Mouse (Mus musculus): ENCODE measurements around the gene Gigyf1. TPM values are rescaled to one million over a fixed set of nuclear protein-coding genes. Genes with fewer than 3 reads are reported as not detected.

Gigyf1 gene
- polyA plus RNA-seq, 1 experiment from 2014 or later: 9.5 TPM

GRCm38 (mm10) chr5:137491559-137491958 lies 26.8 kb upstream of the Gigyf1 start:
- ATAC-seq (ENCODE audit: insufficient read depth, low FRiP score, low TSS enrichment) (no peak), DNase-seq (ENCODE audit: low spot score) (no peak)
- Histone ChIP-seq H3K4me3 (ENCODE audit: low read depth, low read length) (no peak overlapping the region), H3K36me3 (ENCODE audit: control insufficient read depth, insufficient read depth, low read length) (no peaks in the 10 kb centered on the region), H3K27me3 (ENCODE audit: control insufficient read depth, insufficient read depth, low read length) (no peaks in the 10 kb centered on the region), H3K4me1 (ENCODE audit: control insufficient read depth, insufficient read depth, low read length) (no peaks in the 10 kb centered on the region), H3K27ac (ENCODE audit: low read depth, low read length) (no peak overlapping the region), H3K9me3 (ENCODE audit: control insufficient read depth, low read length) (no peaks in the 10 kb centered on the region), H3K9ac (ENCODE audit: low read length) (no peak overlapping the region), H3K4me2 (ENCODE audit: low read depth) (no peak overlapping the region)
- 59% methylated on average over 4 of the region's 4 CpGs for WGBS

- Histone ChIP-seq H3K9ac (ENCODE audit: low read length) (no peak overlapping the region), H3K4me2 (ENCODE audit: low read depth) (no peak overlapping the region), H3K36me3 (ENCODE audit: control insufficient read depth, insufficient read depth, low read length) (no peaks in the 10 kb centered on the region), H3K4me3 (ENCODE audit: low read depth, low read length) (no peak overlapping the region), H3K4me1 (ENCODE audit: control insufficient read depth, insufficient read depth, low read length) (no peaks in the 10 kb centered on the region), H3K27me3 (ENCODE audit: control insufficient read depth, insufficient read depth, low read length) (no peaks in the 10 kb centered on the region), H3K27ac (ENCODE audit: low read depth, low read length) (no peak overlapping the region), H3K9me3 (ENCODE audit: control insufficient read depth, low read length) (no peaks in the 10 kb centered on the region)
- ATAC-seq (ENCODE audit: insufficient read depth, low FRiP score, low TSS enrichment) (no peak), DNase-seq (ENCODE audit: low spot score) (no peak)
- 76% methylated on average over 13 of the region's 13 CpGs for WGBS
Measured at GRCm38 (mm10) chr5:137493831-137494230, 24.5 kb upstream of the Gigyf1 start.

GRCm38 (mm10) chr5:137500186-137500585 lies 18.2 kb upstream of the Gigyf1 start:
- no peak overlapping the region for H3K27ac ChIP-seq (ENCODE audit: low read depth, low read length)
- ATAC-seq (ENCODE audit: insufficient read depth, low FRiP score, low TSS enrichment): no peak
- H3K36me3 ChIP-seq (ENCODE audit: control insufficient read depth, insufficient read depth, low read length): no peaks in the 10 kb centered on the region
- 93% methylated on average over 7 of the region's 7 CpGs for WGBS
- no peak overlapping the region for H3K4me3 ChIP-seq (ENCODE audit: low read depth, low read length)
- H3K9me3 ChIP-seq (ENCODE audit: control insufficient read depth, low read length): no peaks in the 10 kb centered on the region
- no peak overlapping the region for H3K4me2 ChIP-seq (ENCODE audit: low read depth)
- no peaks in the 10 kb centered on the region for H3K27me3 ChIP-seq (ENCODE audit: control insufficient read depth, insufficient read depth, low read length)
- H3K4me1 ChIP-seq (ENCODE audit: control insufficient read depth, insufficient read depth, low read length): 0 out of 2 replicates have a peak, but pooled peaks cover 3% of the 10 kb centered on the region
- no peak for DNase-seq (ENCODE audit: low spot score)
- H3K9ac ChIP-seq (ENCODE audit: low read length): no peak overlapping the region

- Histone ChIP-seq H3K36me3 (ENCODE audit: control insufficient read depth, insufficient read depth, low read length) (no peaks in the 10 kb centered on the region), H3K9me3 (ENCODE audit: control insufficient read depth, low read length) (no peaks in the 10 kb centered on the region), H3K4me1 (ENCODE audit: control insufficient read depth, insufficient read depth, low read length) (0 out of 2 replicates have a peak, but pooled peaks cover 3% of the 10 kb centered on the region), H3K4me2 (ENCODE audit: low read depth) (peak within 1 kb of the TSS; percentile 72), H3K9ac (ENCODE audit: low read length) (peak within 1 kb of the TSS; percentile 66), H3K4me3 (ENCODE audit: low read depth, low read length) (peak within 1 kb of the TSS; percentile 50), H3K27me3 (ENCODE audit: control insufficient read depth, insufficient read depth, low read length) (no peaks in the 10 kb centered on the region), H3K27ac (ENCODE audit: low read depth, low read length) (peak within 1 kb of the TSS; percentile 78)
- 2% methylated on average over 64 of the region's 64 CpGs for WGBS
- ATAC-seq (ENCODE audit: insufficient read depth, low FRiP score, low TSS enrichment) (peak; percentile 94), DNase-seq (ENCODE audit: low spot score) (peak; percentile 100)
Measured at GRCm38 (mm10) chr5:137501709-137502666, 16.4 kb upstream of the Gigyf1 start, which contains the start of gene Pop7. Gene Pop7, minus strand, starts transcription at chr5:137502518.

GRCm38 (mm10) chr5:137502667-137503110 lies 15.7 kb upstream of the Gigyf1 start:
- Histone ChIP-seq H3K4me3 (ENCODE audit: low read depth, low read length) (peak overlapping the region; percentile 50), H3K9ac (ENCODE audit: low read length) (peak overlapping the region; percentile 66), H3K27ac (ENCODE audit: low read depth, low read length) (peak overlapping the region; percentile 49), H3K4me1 (ENCODE audit: control insufficient read depth, insufficient read depth, low read length) (0 out of 2 replicates have a peak, but pooled peaks cover 3% of the 10 kb centered on the region), H3K27me3 (ENCODE audit: control insufficient read depth, insufficient read depth, low read length) (no peaks in the 10 kb centered on the region), H3K36me3 (ENCODE audit: control insufficient read depth, insufficient read depth, low read length) (no peaks in the 10 kb centered on the region), H3K4me2 (ENCODE audit: low read depth) (peak overlapping the region; percentile 72), H3K9me3 (ENCODE audit: control insufficient read depth, low read length) (no peaks in the 10 kb centered on the region)
- 0% methylated on average over 30 of the region's 30 CpGs for WGBS
- DNase-seq (ENCODE audit: low spot score): peak; percentile 86
- ATAC-seq (ENCODE audit: insufficient read depth, low FRiP score, low TSS enrichment): peak; percentile 74

GRCm38 (mm10) chr5:137504041-137504440 lies 14.3 kb upstream of the Gigyf1 start:
- no peak for ATAC-seq (ENCODE audit: insufficient read depth, low FRiP score, low TSS enrichment)
- Histone ChIP-seq H3K36me3 (ENCODE audit: control insufficient read depth, insufficient read depth, low read length) (no peaks in the 10 kb centered on the region), H3K9ac (ENCODE audit: low read length) (no peak overlapping the region), H3K4me1 (ENCODE audit: control insufficient read depth, insufficient read depth, low read length) (0 out of 2 replicates have a peak, but pooled peaks cover 3% of the 10 kb centered on the region), H3K4me2 (ENCODE audit: low read depth) (no peak overlapping the region), H3K27ac (ENCODE audit: low read depth, low read length) (no peak overlapping the region), H3K27me3 (ENCODE audit: control insufficient read depth, insufficient read depth, low read length) (no peaks in the 10 kb centered on the region), H3K4me3 (ENCODE audit: low read depth, low read length) (no peak overlapping the region), H3K9me3 (ENCODE audit: control insufficient read depth, low read length) (no peaks in the 10 kb centered on the region)
- DNase-seq (ENCODE audit: low spot score): no peak
- 87% methylated on average over 6 of the region's 6 CpGs for whole genome bisulfite sequencing

GRCm38 (mm10) chr5:137510014-137510501 lies 8.3 kb upstream of the Gigyf1 start:
- Histone ChIP-seq H3K27ac (ENCODE audit: low read depth, low read length) (peak overlapping the region; percentile 80; the same call in 1 of the 2 replicates), H3K9ac (ENCODE audit: low read length) (peak overlapping the region; percentile 99), H3K36me3 (ENCODE audit: control insufficient read depth, insufficient read depth, low read length) (no peaks in the 10 kb centered on the region), H3K4me1 (ENCODE audit: control insufficient read depth, insufficient read depth, low read length) (peaks cover 13% of the 10 kb centered on the region), H3K4me3 (ENCODE audit: low read depth, low read length) (peak overlapping the region; percentile 100), H3K27me3 (ENCODE audit: control insufficient read depth, insufficient read depth, low read length) (no peaks in the 10 kb centered on the region), H3K9me3 (ENCODE audit: control insufficient read depth, low read length) (no peaks in the 10 kb centered on the region), H3K4me2 (ENCODE audit: low read depth) (peak overlapping the region; percentile 77)
- WGBS: 3% methylated on average over 26 of the region's 52 CpGs
- peak; percentile 79 for DNase-seq (ENCODE audit: low spot score)
- peak; percentile 82 for ATAC-seq (ENCODE audit: insufficient read depth, low FRiP score, low TSS enrichment)

- Histone ChIP-seq H3K27me3 (ENCODE audit: control insufficient read depth, insufficient read depth, low read length) (no peaks in the 10 kb centered on the region), H3K27ac (ENCODE audit: low read depth, low read length) (peak overlapping the region; percentile 80), H3K36me3 (ENCODE audit: control insufficient read depth, insufficient read depth, low read length) (no peaks in the 10 kb centered on the region), H3K4me2 (ENCODE audit: low read depth) (peak overlapping the region; percentile 77), H3K9me3 (ENCODE audit: control insufficient read depth, low read length) (no peaks in the 10 kb centered on the region), H3K9ac (ENCODE audit: low read length) (peak overlapping the region; percentile 99), H3K4me1 (ENCODE audit: control insufficient read depth, insufficient read depth, low read length) (peaks cover 13% of the 10 kb centered on the region), H3K4me3 (ENCODE audit: low read depth, low read length) (peak overlapping the region; percentile 100)
- under 1% methylated on average over 38 of the region's 83 CpGs for WGBS
- ATAC-seq (ENCODE audit: insufficient read depth, low FRiP score, low TSS enrichment) (peak; percentile 51), DNase-seq (ENCODE audit: low spot score) (peak; percentile 50)
Measured at GRCm38 (mm10) chr5:137510573-137511390, 7.6 kb upstream of the Gigyf1 start.

All from neural tube, embryonic 11.5 days (tissue).